Mouse (Mus musculus) T-cell, adult 2 months (primary cell): ENCODE measurements around the gene Mdm2.

Source experiments
- DNase-seq: peaks from one replicate; pipeline ENCODE4 v3.0.0; 2022; ENCODE audit warnings: low spot score

Mdm2 gene

DNA sequence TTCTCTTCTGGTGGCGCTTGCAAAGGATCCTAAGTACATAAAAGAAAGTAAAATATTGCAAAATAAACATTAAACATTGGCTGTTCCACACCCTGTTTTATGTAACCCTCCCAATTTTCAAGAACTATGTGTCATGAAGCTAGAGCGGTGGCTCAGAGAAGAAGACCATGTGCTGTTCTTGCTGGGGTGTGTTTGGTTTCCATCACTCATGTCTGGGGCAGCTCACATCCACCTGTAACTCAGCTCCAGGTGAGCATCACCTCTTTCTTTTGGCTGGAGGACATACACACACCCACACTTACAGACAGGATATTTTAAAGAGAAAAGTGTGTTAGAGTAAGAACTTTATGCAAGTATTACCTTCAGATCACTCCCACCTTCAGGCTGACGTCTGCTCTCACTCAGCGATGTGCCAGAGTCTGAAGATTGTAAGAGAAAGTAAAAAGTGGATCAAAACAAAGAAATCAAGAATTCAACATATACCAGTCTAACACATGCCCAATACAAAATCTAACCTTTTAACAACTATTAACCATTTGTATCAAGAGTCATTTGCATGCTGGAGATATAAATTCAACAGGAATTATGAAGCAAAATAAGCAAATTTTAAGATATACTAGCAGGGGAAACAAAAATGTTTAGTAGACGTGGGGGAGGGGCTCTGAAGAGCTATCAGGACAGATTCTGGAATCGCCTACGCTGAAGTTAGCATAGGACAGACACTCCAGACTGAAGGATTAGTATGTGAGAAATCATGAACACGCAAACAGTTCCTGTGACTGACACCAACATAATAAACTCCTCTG lies 14.3 kb downstream of the Mdm2 start:
- no peak for DNase-seq

DNA sequence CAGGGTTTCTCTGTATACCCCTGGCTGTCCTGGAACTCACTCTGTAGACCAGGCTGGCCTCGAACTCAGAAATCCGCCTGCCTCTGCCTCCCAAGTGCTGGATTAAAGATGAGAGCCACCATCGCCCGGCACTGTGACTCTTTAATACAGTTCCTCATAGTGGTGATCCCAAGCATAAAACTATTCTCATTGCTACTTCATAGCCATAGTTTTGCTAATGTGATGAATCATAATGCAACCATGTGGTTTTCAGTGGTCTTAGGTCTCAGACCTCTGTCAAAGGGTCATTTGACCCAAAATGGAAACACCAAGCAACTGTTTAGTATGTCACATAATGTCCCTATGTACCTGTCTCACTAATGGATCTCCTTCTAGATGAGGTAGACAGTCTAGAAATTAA lies 15.0 kb downstream of the Mdm2 start:
- no peak for DNase-seq

DNA sequence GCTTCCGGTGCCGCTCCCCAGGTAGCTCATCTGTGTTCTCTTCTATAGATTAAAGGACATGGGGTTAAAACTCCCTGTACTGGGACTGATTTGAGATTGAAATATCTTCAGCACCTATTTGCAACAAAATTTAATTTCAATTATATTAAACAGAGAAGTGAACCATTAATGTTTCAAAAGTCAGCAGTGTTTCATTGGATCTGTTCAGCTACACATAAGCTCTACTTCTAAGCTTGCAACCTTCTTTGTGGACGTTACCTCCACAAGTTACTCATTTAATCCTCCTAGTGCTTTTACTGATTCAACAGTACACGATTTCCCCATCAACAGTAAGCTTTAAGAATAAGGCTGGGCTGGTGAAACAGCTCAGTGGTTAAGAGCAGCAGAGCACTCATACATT lies 15.5 kb downstream of the Mdm2 start:
- no peak for DNase-seq

DNA sequence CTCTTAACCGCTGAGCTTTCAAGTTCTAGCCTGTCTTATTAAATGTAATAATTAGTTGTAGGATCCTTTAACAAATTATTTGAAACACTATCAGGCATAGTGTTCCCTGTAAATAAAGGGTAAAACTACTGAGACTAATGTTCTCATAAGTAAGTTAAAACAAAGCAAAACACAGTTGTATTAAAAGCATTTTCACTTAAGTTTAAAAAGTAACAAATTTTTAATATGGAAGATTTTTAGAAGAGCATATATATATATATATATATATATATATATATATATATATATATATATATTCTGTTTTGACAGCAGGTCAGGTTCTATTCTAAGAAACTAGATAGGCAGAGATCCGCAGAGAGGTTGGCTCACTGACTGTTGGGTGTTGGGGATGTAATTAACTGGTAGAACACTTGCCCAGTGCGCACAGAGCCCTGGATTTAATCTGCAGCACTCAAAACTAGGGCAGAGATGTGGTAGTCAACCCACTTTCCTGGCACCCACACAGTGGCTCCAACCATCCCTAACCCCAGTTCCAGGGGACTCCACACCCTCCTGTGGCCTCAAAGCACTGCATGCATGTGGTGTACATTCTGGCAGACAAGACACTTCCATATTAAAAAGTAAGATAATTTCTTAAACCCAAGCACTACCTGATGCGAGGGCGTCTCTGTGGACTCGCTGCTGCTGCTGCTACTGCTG lies 16.2 kb downstream of the Mdm2 start:
- no peak for DNase-seq

DNA sequence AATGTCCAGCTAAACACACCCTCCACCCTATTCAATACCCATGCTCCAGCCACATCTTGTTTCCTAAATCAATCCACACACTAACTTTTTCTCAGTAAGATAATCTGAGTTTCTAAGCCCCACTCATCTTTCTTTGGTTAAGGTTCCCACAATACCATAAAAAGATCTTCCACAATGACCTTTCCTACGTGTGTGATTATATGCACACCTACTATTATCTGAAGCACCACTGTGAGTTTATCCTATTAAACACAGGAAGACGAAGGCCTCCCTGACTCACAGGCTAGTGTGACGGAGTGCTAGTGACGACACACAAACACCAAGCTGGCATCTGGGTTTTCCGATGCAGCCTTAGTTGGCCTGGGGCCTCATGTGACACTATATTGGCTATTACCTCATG lies 17.6 kb downstream of the Mdm2 start:
- DNase-seq, result no peak

DNA sequence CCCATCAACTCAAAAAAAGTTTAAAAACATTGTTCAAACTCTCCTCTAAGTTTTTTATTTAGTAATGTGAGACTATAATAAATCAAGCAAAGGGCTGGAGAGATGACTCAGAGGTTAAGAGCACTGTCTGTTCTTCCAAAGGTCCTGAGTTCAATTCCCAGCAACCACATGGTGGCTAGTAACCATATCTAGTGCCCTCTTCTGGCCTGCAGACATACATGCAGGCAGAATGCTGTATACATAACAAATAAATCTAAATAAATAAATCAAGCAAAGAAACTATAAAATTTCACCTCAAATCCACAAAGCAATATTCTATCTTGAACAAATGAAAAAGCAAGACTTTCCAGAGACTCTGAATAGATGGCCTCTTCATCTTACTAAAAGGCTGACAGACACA lies 18.4 kb downstream of the Mdm2 start:
- no peak for DNase-seq

DNA sequence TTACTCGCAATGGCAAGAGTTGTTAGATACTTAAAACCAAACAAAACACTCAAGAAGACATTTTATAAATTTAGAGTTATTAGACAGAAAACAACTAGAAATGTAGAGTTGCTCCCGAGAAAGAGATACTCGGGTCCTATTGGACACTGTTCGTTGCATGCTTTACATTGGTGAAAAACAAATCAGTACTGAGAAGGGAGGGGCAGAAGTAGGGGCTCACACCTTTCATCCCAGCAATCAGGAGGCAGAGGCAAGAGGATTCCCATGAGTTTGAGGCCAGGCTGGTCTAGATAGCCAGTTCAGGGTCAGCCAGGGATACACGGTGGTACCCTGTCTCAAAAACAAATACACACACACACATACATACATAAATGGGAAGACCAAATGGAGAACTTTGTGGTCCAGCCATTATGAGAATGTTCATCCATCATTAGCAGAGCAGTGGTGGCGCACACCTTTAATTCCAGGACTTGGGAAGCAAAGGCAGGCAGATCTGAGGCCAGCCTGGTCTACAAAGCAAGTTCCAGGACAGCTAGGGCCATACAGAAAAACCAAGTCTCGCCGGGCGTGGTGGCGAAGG lies 19.1 kb downstream of the Mdm2 start:
- no peak for DNase-seq

DNA sequence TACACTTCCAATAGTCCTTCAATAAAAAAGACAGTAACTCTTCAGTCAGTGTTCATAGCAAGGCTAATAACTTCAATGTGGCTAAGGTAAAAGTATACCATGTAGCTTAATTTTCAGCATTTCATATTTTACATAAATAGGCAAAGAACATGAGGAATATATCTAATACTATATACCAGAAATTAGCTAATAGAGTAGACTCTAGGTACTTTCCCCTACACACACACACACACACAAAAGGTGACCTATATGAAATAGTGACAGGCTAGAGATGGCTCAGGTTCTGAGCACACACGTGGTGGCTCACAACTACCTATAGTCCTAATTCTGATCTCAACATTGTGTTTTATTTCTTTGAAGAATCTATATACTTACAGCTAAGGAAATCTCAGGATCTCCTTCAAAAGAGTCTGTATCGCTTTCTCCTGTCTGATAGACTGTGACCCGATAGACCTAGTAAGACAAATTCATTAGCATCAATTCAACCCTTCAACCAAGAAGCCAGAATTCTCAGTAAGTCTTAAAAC lies 19.7 kb downstream of the Mdm2 start:
- no peak for DNase-seq

DNA sequence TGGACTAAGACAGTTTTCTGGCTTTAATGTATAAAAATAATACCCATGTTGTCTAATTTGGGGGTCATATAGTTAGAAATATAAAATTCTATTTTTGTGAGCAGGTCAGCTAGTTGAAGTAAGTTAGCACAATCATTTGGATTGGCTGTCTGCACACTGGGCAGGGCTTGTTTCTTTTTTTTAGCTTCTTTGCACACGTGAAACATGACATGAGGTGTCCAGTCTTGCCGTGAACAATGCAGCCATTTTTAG lies 20.5 kb downstream of the Mdm2 start:
- no peak for DNase-seq

DNA sequence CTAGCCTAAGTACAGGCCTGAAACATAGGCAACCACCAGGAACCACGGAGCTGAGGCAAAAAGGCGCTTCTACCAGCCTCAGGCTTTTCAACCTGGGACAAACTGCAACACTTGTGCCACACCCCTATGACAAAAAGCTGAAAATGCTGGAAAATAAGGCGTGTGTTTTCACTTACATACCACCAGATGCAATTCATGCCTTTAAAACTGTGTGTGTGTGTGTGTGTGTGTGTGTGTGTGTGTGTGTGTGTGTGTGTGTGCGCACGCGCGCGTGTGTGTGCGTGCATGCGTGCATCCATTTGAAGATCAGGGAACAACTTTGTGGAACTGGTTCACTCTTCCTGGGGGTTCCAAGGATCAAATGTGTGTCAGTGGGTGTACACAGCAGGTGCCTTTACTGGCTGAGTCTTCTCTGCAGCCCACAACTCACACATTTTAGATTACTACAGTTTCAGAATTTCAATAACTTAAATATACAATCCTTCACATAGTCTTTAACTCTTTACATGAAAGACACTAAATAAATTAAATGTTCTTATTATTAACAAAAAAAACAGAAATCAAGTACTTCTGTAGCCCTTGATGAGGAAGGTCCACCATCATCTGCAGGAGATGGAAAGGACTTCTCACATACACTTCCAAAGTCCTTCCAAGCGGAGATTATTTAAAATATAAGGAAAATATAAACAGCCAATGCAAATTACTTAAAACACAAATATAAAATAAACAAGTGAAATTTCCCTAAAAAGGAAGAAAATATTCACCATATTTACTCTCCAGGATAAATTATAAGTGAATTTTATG lies 21.1 kb downstream of the Mdm2 start:
- no peak for DNase-seq

DNA sequence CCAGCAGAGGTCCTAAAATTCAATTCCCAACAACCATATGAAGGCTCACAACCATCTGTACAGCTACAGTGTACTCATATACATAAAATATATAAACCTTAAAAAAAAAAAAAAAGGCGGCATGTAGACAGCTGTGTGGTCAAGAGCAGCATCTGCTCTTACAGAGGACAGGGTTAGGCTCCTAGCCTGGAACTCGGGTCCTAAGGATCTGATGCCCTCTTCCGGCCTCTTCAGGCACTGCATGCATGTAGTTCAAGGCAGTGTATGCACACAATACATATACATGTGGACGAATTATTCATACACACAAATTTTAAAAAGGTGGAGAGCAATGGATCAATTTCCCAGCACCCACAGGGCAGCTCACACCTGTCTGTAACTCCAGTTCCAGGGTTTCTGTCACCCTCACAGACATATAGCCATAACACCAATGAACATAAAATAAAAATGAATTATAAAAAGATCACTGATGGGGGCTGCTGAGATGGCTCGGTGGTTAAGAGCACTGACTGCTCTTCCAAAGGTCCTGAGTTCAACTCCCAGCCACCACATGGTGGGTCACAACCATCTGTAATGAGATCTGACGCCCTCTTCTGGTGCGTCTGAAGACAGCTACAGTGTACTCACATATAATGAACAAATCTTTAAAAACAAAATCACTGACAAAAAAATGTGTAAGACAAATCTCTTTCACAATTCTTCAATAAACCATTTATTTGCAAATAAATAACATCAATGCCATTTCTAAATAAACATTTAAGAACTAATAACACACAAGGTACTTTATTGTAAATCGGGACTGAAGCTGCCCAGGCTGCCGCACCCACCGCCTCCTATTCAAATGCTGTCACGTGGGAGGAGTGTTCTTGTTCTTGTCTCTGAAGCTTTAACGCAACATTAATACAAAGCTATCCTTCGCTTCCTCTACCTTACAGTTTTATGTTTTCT lies 22.1 kb downstream of the Mdm2 start:
- no peak for DNase-seq

DNA sequence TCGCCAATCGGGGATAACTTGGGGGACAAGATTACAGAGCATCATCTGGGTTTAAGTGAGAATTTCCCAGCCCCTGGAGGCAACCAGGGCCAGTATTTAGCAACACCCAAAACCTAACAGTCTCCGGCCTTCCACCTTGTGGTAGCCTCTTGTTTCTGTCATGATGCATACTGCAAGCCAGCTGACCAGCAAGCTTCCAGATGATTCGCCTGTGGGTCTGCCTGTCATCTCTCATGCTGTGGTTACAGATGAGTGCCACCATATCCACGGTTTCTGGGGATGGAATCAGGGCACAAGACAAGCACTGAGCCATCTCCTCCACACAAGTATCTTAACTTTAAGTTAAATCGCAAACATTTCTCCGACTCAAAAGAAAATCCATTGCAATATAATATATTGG lies 23.0 kb downstream of the Mdm2 start:
- no peak for DNase-seq

DNA sequence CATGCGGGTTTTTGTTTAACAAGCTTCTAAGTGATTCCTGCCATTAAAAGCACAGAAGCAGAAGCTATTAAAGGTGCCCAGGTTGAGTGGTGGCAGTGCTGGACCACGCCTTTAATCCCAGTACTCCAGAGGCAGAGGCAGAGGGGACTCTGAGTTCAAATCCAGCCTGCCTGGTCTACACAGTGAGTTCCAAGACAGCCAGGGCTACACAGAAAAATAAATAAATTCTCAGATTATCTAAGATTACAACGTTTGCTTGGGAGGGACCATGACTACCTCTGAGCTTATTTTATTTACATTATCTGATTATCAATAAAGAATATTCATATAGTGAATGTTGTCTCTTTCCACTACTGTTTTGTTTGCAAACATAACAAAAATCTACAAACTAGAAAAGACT lies 23.5 kb downstream of the Mdm2 start:
- no peak for DNase-seq

DNA sequence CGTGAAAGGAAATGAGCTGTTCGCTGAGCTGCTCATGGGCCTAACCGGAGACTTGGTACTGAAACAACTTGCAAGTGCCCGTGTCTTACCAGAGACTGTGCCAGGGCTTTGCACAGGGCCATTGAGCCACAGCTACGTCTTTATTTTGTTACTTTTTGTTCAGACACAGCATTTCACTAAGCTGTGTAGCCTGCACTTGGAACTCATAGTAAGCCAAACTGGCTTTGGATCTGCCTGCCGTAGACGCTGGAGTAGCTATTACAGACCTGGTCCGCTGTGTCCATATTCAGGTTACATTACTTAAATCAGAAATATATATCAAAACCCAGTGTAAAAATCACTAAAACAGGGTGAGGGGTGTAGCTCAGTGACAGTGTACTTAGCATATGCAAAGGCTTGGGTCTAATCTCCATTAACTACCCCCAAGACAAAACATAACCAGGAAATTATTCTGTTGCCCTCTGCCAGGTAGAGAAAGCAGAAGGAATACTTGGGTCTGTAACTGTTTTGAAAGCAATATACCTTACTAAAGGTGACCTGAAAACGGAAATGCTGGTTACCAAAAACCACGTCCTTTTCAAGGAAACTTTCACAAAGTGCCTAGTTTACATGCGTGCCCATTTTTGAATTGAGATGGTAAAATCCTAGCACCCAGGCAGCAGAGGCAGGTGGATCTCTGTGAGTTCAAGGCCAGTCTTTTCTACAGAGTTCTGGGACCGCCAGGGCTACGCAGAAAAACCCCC lies 24.5 kb downstream of the Mdm2 start:
- no peak for DNase-seq

DNA sequence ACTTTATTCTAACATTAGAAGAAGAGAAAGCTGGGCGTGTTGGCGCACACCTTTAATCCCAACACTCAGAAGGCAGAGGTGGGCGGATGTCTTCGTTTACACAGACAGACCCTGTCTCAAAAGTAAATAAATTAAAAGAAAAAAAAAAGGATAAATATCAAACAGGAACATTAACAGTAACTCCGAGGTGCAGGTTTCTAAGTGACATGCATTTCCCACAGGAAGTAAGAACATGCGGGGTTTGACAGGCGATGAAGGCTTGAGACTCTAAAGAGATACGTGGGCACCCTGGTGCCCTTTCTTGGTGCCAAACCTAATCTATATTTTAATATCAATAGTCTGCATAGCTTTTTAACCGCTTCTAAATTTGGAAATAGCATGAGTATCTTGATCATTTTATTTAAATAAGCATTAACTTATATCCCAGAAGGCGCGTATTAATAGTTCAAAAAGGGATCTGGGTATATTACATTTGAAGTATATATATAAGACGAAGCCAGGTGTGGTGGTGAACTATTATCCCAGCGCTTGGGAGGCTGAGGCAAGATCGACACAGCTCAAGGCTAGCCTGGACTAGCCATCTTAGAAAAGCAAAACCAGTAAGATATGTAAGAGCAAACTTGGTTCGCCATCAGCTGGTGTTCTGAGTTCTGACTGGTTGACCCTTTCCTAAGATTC lies 25.2 kb downstream of the Mdm2 start:
- no peak for DNase-seq

DNA sequence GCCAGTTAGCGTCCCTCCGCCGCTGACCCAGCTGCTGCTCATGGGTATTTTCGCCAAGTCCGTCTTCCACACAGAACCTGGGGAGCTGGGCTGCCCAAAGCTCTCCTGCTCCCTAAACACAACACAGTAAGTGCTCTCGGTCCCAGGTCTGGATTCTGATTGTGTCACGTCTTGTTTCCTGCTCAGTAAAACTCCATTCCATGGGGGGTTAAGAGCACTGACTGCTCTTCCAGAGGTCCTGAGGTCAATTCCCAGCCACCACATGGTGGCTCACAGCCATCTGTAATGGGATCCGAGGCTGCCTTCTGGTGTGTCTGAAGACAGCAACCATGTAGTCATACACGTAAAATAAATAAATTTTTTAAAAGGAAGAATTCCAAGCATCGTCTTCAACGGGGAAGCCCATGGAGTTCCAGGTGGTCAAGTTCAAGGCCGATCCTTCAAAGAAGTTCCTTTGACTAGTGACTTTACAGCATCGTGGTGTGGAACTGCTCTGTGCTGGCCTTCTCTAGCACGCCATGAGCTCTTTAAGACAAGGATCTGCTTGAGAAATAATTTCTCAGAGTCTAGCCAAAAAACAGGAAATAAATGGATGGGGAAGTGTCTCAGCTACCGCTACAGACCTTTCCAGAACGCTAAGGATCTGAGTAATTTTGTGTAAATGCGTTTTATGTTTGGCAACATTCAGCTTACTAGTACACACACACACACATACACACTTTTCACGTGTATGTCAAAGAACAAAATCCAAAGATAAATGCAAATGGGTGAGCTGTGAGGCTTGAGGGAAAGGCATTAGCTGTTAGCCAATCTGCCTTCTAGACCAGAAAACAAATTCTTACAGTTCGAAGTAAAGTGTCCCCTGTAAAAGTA lies 26.0 kb downstream of the Mdm2 start:
- DNase-seq, result no peak

DNA sequence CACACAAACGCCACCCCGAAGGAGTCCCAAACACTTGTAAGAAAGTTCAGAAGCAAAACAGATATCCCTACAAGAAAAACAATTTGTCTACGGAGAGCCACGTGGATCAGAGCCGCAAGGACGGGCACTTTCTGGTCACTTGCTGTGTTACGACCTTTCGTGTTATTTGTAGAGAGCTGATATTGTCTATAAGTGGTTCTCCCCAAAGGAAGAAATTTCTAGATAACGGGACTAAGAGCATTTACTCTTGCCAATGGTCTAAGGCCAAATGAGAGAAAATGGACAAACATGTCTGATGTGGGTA lies 26.9 kb downstream of the Mdm2 start:
- no peak for DNase-seq

DNA sequence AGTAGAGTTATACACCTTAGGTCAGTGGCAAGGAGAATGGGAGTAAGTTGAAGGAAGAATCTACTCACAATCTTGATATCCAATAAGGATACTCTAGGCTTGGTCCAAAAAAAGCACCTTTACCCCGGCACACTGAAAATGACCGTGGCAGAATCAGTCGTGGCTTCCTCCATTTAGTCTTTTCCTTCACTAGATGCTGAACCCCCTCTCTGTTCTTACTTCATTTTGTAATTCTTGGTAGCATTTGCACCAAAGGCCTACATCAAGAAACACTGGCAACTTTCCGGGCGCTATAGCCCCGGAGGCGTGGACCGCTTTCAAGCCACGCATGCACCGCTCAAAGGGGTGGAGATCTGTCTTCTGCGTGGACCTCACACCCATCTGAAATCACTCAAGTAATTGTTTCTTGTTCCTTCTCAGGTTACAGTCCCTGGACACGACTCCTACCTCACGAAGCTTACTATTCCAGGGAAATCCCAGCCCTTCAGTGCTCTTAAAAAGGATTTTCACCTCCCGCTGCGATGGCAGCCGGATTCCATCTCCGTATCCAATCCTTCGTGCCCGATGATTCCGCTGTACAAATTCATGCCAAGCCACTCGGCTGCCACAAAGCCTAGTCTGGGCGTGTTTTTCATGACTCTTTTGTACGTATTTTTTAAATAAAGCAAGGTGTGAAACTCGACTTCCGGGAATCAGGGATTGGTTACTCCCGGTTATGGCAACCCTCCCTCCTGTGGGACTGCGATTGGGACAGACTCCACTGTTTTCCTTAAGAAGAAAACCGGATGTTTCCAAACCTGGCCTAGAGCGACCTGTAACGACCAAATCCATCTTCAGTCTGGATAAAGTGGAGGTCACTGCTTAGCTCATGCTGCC lies 27.5 kb downstream of the Mdm2 start:
- no peak for DNase-seq
